Mouse (Mus musculus) midbrain, embryonic 13.5 days (tissue): Measurements from ENCODE around the gene Ctdspl. TPM values are rescaled to one million over a fixed set of nuclear protein-coding genes. Genes with fewer than 3 reads are reported as not detected.

Experiments
- ATAC-seq: fragments of 200-750 bp; cut with Nextera tagmentation; 2 replicates; pipeline ENCODE4 v1.8.0; 2017; ENCODE audit warnings: mild to moderate bottlenecking, moderate TSS enrichment, moderate library complexity
- H3K27ac ChIP-seq: fragments of 300-500 bp; sonication (generic); 2 replicates; pipeline ENCODE4 v1.5.1; 2015; ENCODE audit warnings: inconsistent platforms, mild to moderate bottlenecking, moderate library complexity
- H3K27me3 ChIP-seq: fragments of 300-500 bp; sonication (generic); 2 replicates; pipeline ENCODE4 v1.6.1; 2015; ENCODE audit warnings: mild to moderate bottlenecking, inconsistent platforms
- H3K36me3 ChIP-seq: fragments of 300-500 bp; sonication (generic); 2 replicates; pipeline ENCODE4 v1.6.1; 2015; ENCODE audit warnings: mild to moderate bottlenecking, inconsistent platforms
- H3K4me1 ChIP-seq: fragments of 300-500 bp; sonication (generic); replicated peaks from 2 replicates; pipeline ENCODE4 v1.6.1; 2015; ENCODE audit warnings: inconsistent platforms
- H3K4me2 ChIP-seq: fragments of 300-500 bp; sonication (generic); replicated peaks from 2 replicates; pipeline ENCODE4 v1.6.1; 2015; ENCODE audit warnings: moderate library complexity, mild to moderate bottlenecking, inconsistent platforms
- H3K4me3 ChIP-seq: fragments of 300-500 bp; sonication (generic); replicated peaks from 2 replicates; pipeline ENCODE4 v1.5.1; 2015; ENCODE audit warnings: mild to moderate bottlenecking, inconsistent platforms
- H3K9ac ChIP-seq: fragments of 300-500 bp; sonication (generic); replicated peaks from 2 replicates; pipeline ENCODE4 v1.6.1; 2015; ENCODE audit warnings: mild to moderate bottlenecking, inconsistent platforms
- H3K9me3 ChIP-seq: fragments of 300-500 bp; sonication (generic); 2 replicates; pipeline ENCODE4 v1.6.1; 2016; ENCODE audit warnings: mild to moderate bottlenecking, inconsistent platforms
- WGBS: fragments of 180-500 bp; shearing (Covaris S2); methylation state at CpG from one replicate; pipeline ENCODE4 v1.1.7; 2015; 5-methylcytosine and 5-hydroxymethylcytosine counted together
- polyA plus RNA-seq: library from polyadenylated mRNA; unstranded; fragments of >200 nt; fragmentation: Nextera tagmentation; extraction: Ambion mirVana; gene quantifications from 2 replicates; pipeline ENCODE4 v1.2.1, GENCODE M21; 2015

Gene Ctdspl
- polyA plus RNA-seq, 1 experiment from 2014 or later, result 6.2 TPM

GRCm38 (mm10) chr9:118995539-118995938 lies 69.3 kb downstream of the Ctdspl start:
- WGBS, result 85% methylated on average over 6 of the region's 6 CpGs
- Histone ChIP-seq H3K9ac (no peak overlapping the region), H3K4me3 (no peak overlapping the region), H3K27ac (no peak overlapping the region), H3K36me3 (no peaks in the 10 kb centered on the region), H3K4me2 (no peak overlapping the region), H3K27me3 (no peaks in the 10 kb centered on the region), H3K9me3 (no peaks in the 10 kb centered on the region), H3K4me1 (peaks cover 4% of the 10 kb centered on the region; the same call in 1 of the 2 replicates)
- no peak for ATAC-seq

- H3K9ac ChIP-seq, result no peak overlapping the region
- ATAC-seq, result no peak
- H3K4me3 ChIP-seq, result no peak overlapping the region
- H3K36me3 ChIP-seq, result no peaks in the 10 kb centered on the region
- no peaks in the 10 kb centered on the region for H3K27me3 ChIP-seq
- H3K27ac ChIP-seq, result no peak overlapping the region
- H3K9me3 ChIP-seq, result no peaks in the 10 kb centered on the region
- H3K4me1 ChIP-seq, result 0 out of 2 replicates have a peak, but pooled peaks cover 4% of the 10 kb centered on the region
- 94% methylated on average over 6 of the region's 6 CpGs for WGBS
- no peak overlapping the region for H3K4me2 ChIP-seq
These were observed 71.0 kb downstream of the Ctdspl start for GRCm38 (mm10) chr9:118997241-118997640.

- WGBS, result 82% methylated on average over 6 of the region's 6 CpGs
- ATAC-seq, result no peak
- Histone ChIP-seq H3K4me1 (peaks cover 3% of the 10 kb centered on the region), H3K27me3 (no peaks in the 10 kb centered on the region), H3K27ac (no peak overlapping the region), H3K4me3 (no peak overlapping the region), H3K4me2 (no peak overlapping the region), H3K9ac (no peak overlapping the region), H3K36me3 (no peaks in the 10 kb centered on the region), H3K9me3 (no peaks in the 10 kb centered on the region)
These were observed 73.9 kb downstream of the Ctdspl start for GRCm38 (mm10) chr9:119000196-119000595.

- Histone ChIP-seq H3K4me3 (no peak overlapping the region), H3K27ac (no peak overlapping the region), H3K36me3 (no peaks in the 10 kb centered on the region), H3K9me3 (no peaks in the 10 kb centered on the region), H3K4me2 (no peak overlapping the region), H3K27me3 (no peaks in the 10 kb centered on the region), H3K9ac (no peak overlapping the region), H3K4me1 (peaks cover 11% of the 10 kb centered on the region)
- ATAC-seq, result no peak
- WGBS, result 88% methylated on average over 17 of the region's 17 CpGs
These were observed 76.0 kb downstream of the Ctdspl start for GRCm38 (mm10) chr9:119002267-119002666.

- H3K36me3 ChIP-seq, result no peaks in the 10 kb centered on the region
- no peak overlapping the region for H3K4me3 ChIP-seq
- H3K9me3 ChIP-seq, result no peaks in the 10 kb centered on the region
- no peak overlapping the region for H3K27ac ChIP-seq
- ATAC-seq, result no peak
- H3K9ac ChIP-seq, result no peak overlapping the region
- no peaks in the 10 kb centered on the region for H3K27me3 ChIP-seq
- WGBS, result 92% methylated on average over 23 of the region's 23 CpGs
- no peak overlapping the region for H3K4me2 ChIP-seq
- peaks cover 11% of the 10 kb centered on the region for H3K4me1 ChIP-seq
These were observed 77.9 kb downstream of the Ctdspl start for GRCm38 (mm10) chr9:119003990-119004702.

- H3K9me3 ChIP-seq, result no peaks in the 10 kb centered on the region
- H3K27me3 ChIP-seq, result no peaks in the 10 kb centered on the region
- H3K27ac ChIP-seq, result no peak overlapping the region
- H3K4me1 ChIP-seq, result peaks cover 11% of the 10 kb centered on the region
- H3K9ac ChIP-seq, result no peak overlapping the region
- 91% methylated on average over 16 of the region's 16 CpGs for WGBS
- no peak overlapping the region for H3K4me2 ChIP-seq
- no peaks in the 10 kb centered on the region for H3K36me3 ChIP-seq
- H3K4me3 ChIP-seq, result no peak overlapping the region
- ATAC-seq, result no peak
These were observed 78.4 kb downstream of the Ctdspl start for GRCm38 (mm10) chr9:119004703-119005076.

GRCm38 (mm10) chr9:119005303-119006029 lies 79.2 kb downstream of the Ctdspl start:
- WGBS, result 78% methylated on average over 15 of the region's 15 CpGs
- Histone ChIP-seq H3K4me2 (no peak overlapping the region), H3K9ac (no peak overlapping the region), H3K9me3 (no peaks in the 10 kb centered on the region), H3K36me3 (no peaks in the 10 kb centered on the region), H3K27me3 (no peaks in the 10 kb centered on the region), H3K4me3 (no peak overlapping the region), H3K4me1 (peaks cover 11% of the 10 kb centered on the region), H3K27ac (no peak overlapping the region)
- ATAC-seq, result no peak

- ATAC-seq, result no peak
These were observed 81.0 kb downstream of the Ctdspl start for GRCm38 (mm10) chr9:119007266-119007665.

GRCm38 (mm10) chr9:119008871-119009270 lies 82.6 kb downstream of the Ctdspl start:
- H3K36me3 ChIP-seq, result peaks cover 7% of the 10 kb centered on the region; the same call in 1 of the 2 replicates
- H3K9me3 ChIP-seq, result no peaks in the 10 kb centered on the region
- no peak overlapping the region for H3K4me3 ChIP-seq
- 85% methylated on average over 7 of the region's 7 CpGs for WGBS
- no peak overlapping the region for H3K4me2 ChIP-seq
- ATAC-seq, result no peak
- H3K9ac ChIP-seq, result no peak overlapping the region
- no peak overlapping the region for H3K27ac ChIP-seq
- H3K27me3 ChIP-seq, result no peaks in the 10 kb centered on the region
- H3K4me1 ChIP-seq, result peaks cover 11% of the 10 kb centered on the region

More at GRCm38 (mm10) chr9:119007266-119007665, 81.0 kb downstream of the Ctdspl start:
- Histone ChIP-seq H3K4me3 (no peak overlapping the region), H3K27ac (no peak overlapping the region), H3K9ac (no peak overlapping the region), H3K4me1 (peaks cover 11% of the 10 kb centered on the region), H3K4me2 (no peak overlapping the region), H3K36me3 (no peaks in the 10 kb centered on the region; the same call in 1 of the 2 replicates), H3K9me3 (no peaks in the 10 kb centered on the region), H3K27me3 (no peaks in the 10 kb centered on the region)
- 88% methylated on average over 10 of the region's 10 CpGs for WGBS

- Histone ChIP-seq H3K36me3 (peaks cover 7% of the 10 kb centered on the region; the same call in 1 of the 2 replicates), H3K4me3 (no peak overlapping the region)
- WGBS, result 87% methylated on average over 13 of the region's 13 CpGs
These were observed 84.0 kb downstream of the Ctdspl start for GRCm38 (mm10) chr9:119010156-119010710.

GRCm38 (mm10) chr9:119016785-119017507 lies 90.7 kb downstream of the Ctdspl start:
- no peaks in the 10 kb centered on the region for H3K4me1 ChIP-seq
- H3K9ac ChIP-seq, result no peak overlapping the region
- no peak overlapping the region for H3K4me2 ChIP-seq
- H3K27me3 ChIP-seq, result no peaks in the 10 kb centered on the region
- H3K4me3 ChIP-seq, result no peak overlapping the region
- no peak overlapping the region for H3K27ac ChIP-seq
- no peak for ATAC-seq
- no peaks in the 10 kb centered on the region for H3K9me3 ChIP-seq
- peaks cover 14% of the 10 kb centered on the region; the same call in 1 of the 2 replicates for H3K36me3 ChIP-seq
- WGBS, result 87% methylated on average over 7 of the region's 7 CpGs

More at GRCm38 (mm10) chr9:119010156-119010710, 84.0 kb downstream of the Ctdspl start:
- Histone ChIP-seq H3K27ac (no peak overlapping the region), H3K27me3 (no peaks in the 10 kb centered on the region), H3K9me3 (no peaks in the 10 kb centered on the region), H3K4me2 (no peak overlapping the region), H3K4me1 (peaks cover 7% of the 10 kb centered on the region), H3K9ac (no peak overlapping the region)
- ATAC-seq, result no peak
